Mouse (Mus musculus) MEL (cell line): ENCODE results near the gene Ubl3. TPM values are rescaled to one million over a fixed set of nuclear protein-coding genes. Genes with fewer than 3 reads are reported as not detected.
A peak's percentile ranks its signal among the peaks of the same experiment; 100 is the strongest.

Source experiments
- DNase-seq: peaks from one replicate; pipeline ENCODE4 v3.0.0; 2011; ENCODE audit warnings: low read depth, low spot score
- H3K27ac ChIP-seq: 2 replicates; pipeline ENCODE4 v1.5.1; 2012; ENCODE audit warnings: low read depth, mild to moderate bottlenecking, control low read depth, low read length, moderate library complexity; ENCODE audit not compliant: control insufficient read depth
- H3K27me3 ChIP-seq, 2 experiments: fragments of 150-350 bp in 1 of 2; sonication (generic) in 1 of 2; 2 replicates each; pipeline ENCODE4 v1.6.1; 2012; ENCODE audit warnings: low read length in 2 of 2, mild to moderate bottlenecking in 2 of 2, improper control_type of control experiment in 1 of 2, moderate library complexity in 1 of 2; ENCODE audit not compliant: insufficient read depth in 2 of 2, control insufficient read depth in 1 of 2
- H3K36me3 ChIP-seq, 2 experiments: 2 replicates each; pipeline ENCODE4 v1.6.1; 2012 to 2014; ENCODE audit warnings: low read length in 2 of 2, improper control_type of control experiment in 1 of 2, inconsistent platforms in 1 of 2, mild to moderate bottlenecking in 1 of 2; ENCODE audit not compliant: insufficient read depth in 2 of 2, control insufficient read depth in 1 of 2
- H3K4me1 ChIP-seq, 2 experiments: fragments of 150-350 bp in 1 of 2; sonication (generic) in 1 of 2; 2 replicates each; pipeline ENCODE4 v1.6.1; 2012; ENCODE audit warnings: low read length in 2 of 2, improper control_type of control experiment in 1 of 2, mild to moderate bottlenecking in 1 of 2; ENCODE audit not compliant: insufficient read depth in 2 of 2, control insufficient read depth in 1 of 2
- H3K4me3 ChIP-seq, 2 experiments: fragments of 150-350 bp in 1 of 2; sonication (generic) in 1 of 2; 2 replicates each; pipeline ENCODE4 v1.5.1; 2012; ENCODE audit warnings: low read depth in 2 of 2, low read length in 2 of 2, mild to moderate bottlenecking in 2 of 2, moderate library complexity in 2 of 2, control low read depth in 1 of 2, improper control_type of control experiment in 1 of 2; ENCODE audit not compliant: control insufficient read depth in 1 of 2, insufficient read depth in 1 of 2
- H3K79me2 ChIP-seq: 2 replicates; pipeline ENCODE4 v1.6.1; 2012; ENCODE audit warnings: mild to moderate bottlenecking, low read length, moderate library complexity; ENCODE audit not compliant: control insufficient read depth, poor library complexity, insufficient read depth
- H3K9ac ChIP-seq: 2 replicates; pipeline ENCODE4 v1.6.1; 2012; ENCODE audit warnings: low read depth, mild to moderate bottlenecking, control low read depth, low read length, moderate library complexity; ENCODE audit not compliant: control insufficient read depth, poor library complexity, severe bottlenecking
- H3K9me3 ChIP-seq: fragments of 150-350 bp; sonication (generic); replicated peaks from 2 replicates; pipeline ENCODE4 v1.6.1; 2012; ENCODE audit warnings: mild to moderate bottlenecking, low read length, improper control_type of control experiment, moderate library complexity; ENCODE audit not compliant: insufficient read depth
- BHLHE40 ChIP-seq: IDR thresholded peaks from 2 replicates; pipeline ENCODE4 v1.6.1; 2012; ENCODE audit warnings: low read depth, mild to moderate bottlenecking, inconsistent platforms, low read length, improper control_type of control experiment, borderline replicate concordance
- CHD1 ChIP-seq: IDR thresholded peaks from 2 replicates; pipeline ENCODE4 v1.6.1; 2012; ENCODE audit warnings: low read depth, mild to moderate bottlenecking, inconsistent platforms, low read length, improper control_type of control experiment
- CHD2 ChIP-seq: IDR thresholded peaks from 2 replicates; pipeline ENCODE4 v1.6.1; 2011; ENCODE audit warnings: low read length, improper control_type of control experiment
- CTCF ChIP-seq, 3 experiments: IDR thresholded peaks in 2 of 3; conservative IDR thresholded peaks in 1 of 3; 2 replicates each; pipeline ENCODE4 v1.5.1; 2011 to 2012; ENCODE audit warnings: low read length in 3 of 3, low read depth in 2 of 3, mild to moderate bottlenecking in 2 of 3, improper control_type of control experiment in 1 of 3, inconsistent platforms in 1 of 3, mixed read lengths in 1 of 3, moderate library complexity in 1 of 3; ENCODE audit not compliant: control insufficient read depth in 1 of 3, insufficient read depth in 1 of 3, poor library complexity in 1 of 3, severe bottlenecking in 1 of 3
- E2F4 ChIP-seq: IDR thresholded peaks from 2 replicates; pipeline ENCODE4 v1.6.1; 2011; ENCODE audit warnings: low read depth, low read length, improper control_type of control experiment, borderline replicate concordance
- ELF1 ChIP-seq: IDR thresholded peaks from 2 replicates; pipeline ENCODE4 v1.6.1; 2014; ENCODE audit warnings: low read depth, mild to moderate bottlenecking, inconsistent platforms, low read length, improper control_type of control experiment, moderate library complexity
- ETS1 ChIP-seq: IDR thresholded peaks from 2 replicates; pipeline ENCODE4 v1.6.1; 2012; ENCODE audit warnings: low read depth, mild to moderate bottlenecking, inconsistent platforms, low read length, improper control_type of control experiment, moderate library complexity
- GATA1 ChIP-seq: IDR thresholded peaks from 2 replicates; pipeline ENCODE4 v1.6.1; 2011; ENCODE audit warnings: low read depth, low read length, improper control_type of control experiment
- HCFC1 ChIP-seq: IDR thresholded peaks from 2 replicates; pipeline ENCODE4 v1.6.1; 2012; ENCODE audit warnings: low read depth, mild to moderate bottlenecking, inconsistent platforms, low read length, improper control_type of control experiment, moderate library complexity
- KAT2A ChIP-seq: conservative IDR thresholded peaks from 2 replicates; pipeline ENCODE4 v1.6.1; 2012; ENCODE audit warnings: low read depth, low read length, improper control_type of control experiment, inconsistent platforms
- MAFK ChIP-seq: IDR thresholded peaks from 2 replicates; pipeline ENCODE4 v1.6.1; 2011; ENCODE audit warnings: low read depth, mild to moderate bottlenecking, low read length, improper control_type of control experiment, borderline replicate concordance
- MAX ChIP-seq: IDR thresholded peaks from 2 replicates; pipeline ENCODE4 v1.6.1; 2011; ENCODE audit warnings: low read length, improper control_type of control experiment
- MAZ ChIP-seq: IDR thresholded peaks from 2 replicates; pipeline ENCODE4 v1.6.1; 2012; ENCODE audit warnings: low read depth, mild to moderate bottlenecking, inconsistent platforms, low read length, improper control_type of control experiment
- MEF2A ChIP-seq: IDR thresholded peaks from 2 replicates; pipeline ENCODE4 v1.6.1; 2014; ENCODE audit warnings: low read depth, mild to moderate bottlenecking, inconsistent platforms, low read length, improper control_type of control experiment; ENCODE audit not compliant: poor library complexity, insufficient replicate concordance, severe bottlenecking; ENCODE audit errors: extremely low read depth
- MYB ChIP-seq: IDR thresholded peaks from 2 replicates; pipeline ENCODE4 v1.6.1; 2011; ENCODE audit warnings: mild to moderate bottlenecking, low read depth, low read length, improper control_type of control experiment
- MYC ChIP-seq: IDR thresholded peaks from 2 replicates; pipeline ENCODE4 v1.6.1; 2011; ENCODE audit warnings: low read depth, mild to moderate bottlenecking, low read length, improper control_type of control experiment, moderate library complexity
- NELFE ChIP-seq: IDR thresholded peaks from 2 replicates; pipeline ENCODE4 v1.6.1; 2011; ENCODE audit warnings: low read depth, low read length, improper control_type of control experiment
- NRF1 ChIP-seq: IDR thresholded peaks from 2 replicates; pipeline ENCODE4 v1.6.1; 2014; ENCODE audit warnings: low read depth, mild to moderate bottlenecking, inconsistent platforms, low read length, improper control_type of control experiment, moderate library complexity; ENCODE audit not compliant: poor library complexity, insufficient read depth, severe bottlenecking
- POLR2A ChIP-seq, 2 experiments: IDR thresholded peaks; 2 replicates each; pipeline ENCODE4 v1.6.1; 2011 to 2012; ENCODE audit warnings: low read length in 2 of 2, mild to moderate bottlenecking in 2 of 2, control low read depth in 1 of 2, improper control_type of control experiment in 1 of 2, low read depth in 1 of 2, moderate library complexity in 1 of 2; ENCODE audit not compliant: control insufficient read depth in 1 of 2, insufficient read depth in 1 of 2, poor library complexity in 1 of 2
- POLR2AphosphoS2 ChIP-seq: IDR thresholded peaks from 2 replicates; pipeline ENCODE4 v1.6.1; 2011; ENCODE audit warnings: low read length, improper control_type of control experiment
- POLR2AphosphoS5 ChIP-seq: IDR thresholded peaks from 2 replicates; pipeline ENCODE4 v1.6.1; 2012; ENCODE audit warnings: low read depth, borderline replicate concordance, mild to moderate bottlenecking, inconsistent platforms, low read length, moderate library complexity, mixed read lengths
- RAD21 ChIP-seq: IDR thresholded peaks from 2 replicates; pipeline ENCODE4 v1.6.1; 2011; ENCODE audit warnings: mild to moderate bottlenecking, low read depth, low read length, improper control_type of control experiment
- RCOR1 ChIP-seq: IDR thresholded peaks from 2 replicates; pipeline ENCODE4 v1.6.1; 2012; ENCODE audit warnings: low read depth, mild to moderate bottlenecking, inconsistent platforms, low read length, improper control_type of control experiment
- SMC3 ChIP-seq: IDR thresholded peaks from 2 replicates; pipeline ENCODE4 v1.6.1; 2011; ENCODE audit warnings: low read depth, low read length, improper control_type of control experiment
- TBP ChIP-seq: IDR thresholded peaks from 2 replicates; pipeline ENCODE4 v1.8.0; 2011; ENCODE audit warnings: low read depth, low read length, improper control_type of control experiment
- TCF12 ChIP-seq: IDR thresholded peaks from 2 replicates; pipeline ENCODE4 v1.6.1; 2014; ENCODE audit warnings: low read depth, mild to moderate bottlenecking, inconsistent platforms, low read length, improper control_type of control experiment, moderate library complexity
- USF1 ChIP-seq: IDR thresholded peaks from 2 replicates; pipeline ENCODE4 v1.6.1; 2014; ENCODE audit warnings: low read depth, mild to moderate bottlenecking, inconsistent platforms, low read length, improper control_type of control experiment, moderate library complexity
- USF2 ChIP-seq, 2 experiments: IDR thresholded peaks; 2 replicates each; pipeline ENCODE4 v1.6.1; 2011 to 2012; ENCODE audit warnings: improper control_type of control experiment in 2 of 2, low read length in 2 of 2, borderline replicate concordance in 1 of 2, inconsistent platforms in 1 of 2, low read depth in 1 of 2, mild to moderate bottlenecking in 1 of 2; ENCODE audit not compliant: insufficient read depth in 1 of 2
- ZKSCAN1 ChIP-seq: IDR thresholded peaks from 2 replicates; pipeline ENCODE4 v1.6.1; 2012; ENCODE audit warnings: low read depth, mild to moderate bottlenecking, inconsistent platforms, low read length, improper control_type of control experiment, moderate library complexity
- ZMIZ1 ChIP-seq: IDR thresholded peaks from 2 replicates; pipeline ENCODE4 v1.6.1; 2012; ENCODE audit warnings: low read depth, mild to moderate bottlenecking, inconsistent platforms, low read length, improper control_type of control experiment, moderate library complexity
- ZNF384 ChIP-seq: IDR thresholded peaks from 2 replicates; pipeline ENCODE4 v1.6.1; 2012; ENCODE audit warnings: low read depth, mild to moderate bottlenecking, inconsistent platforms, low read length, improper control_type of control experiment
- polyA plus RNA-seq, 2 experiments: library from polyadenylated mRNA; stranded (reverse) in 1 of 2; unstranded in 1 of 2; fragments of >175 nt in 1 of 2; fragments of >200 nt in 1 of 2; gene quantifications; 2 replicates each; pipeline versions ENCODE4 v1.2.1 to v1.2.4; 2012; ENCODE audit warnings: low replicate concordance in 2 of 2, low read depth in 1 of 2; ENCODE audit not compliant: insufficient read length in 2 of 2, insufficient read depth in 1 of 2, missing spikeins in 1 of 2
- total RNA-seq: library from RNA; depleted of rRNA; stranded (reverse); fragments of 300-350 nt; gene quantifications from 2 replicates; pipeline ENCODE4 v1.2.3, GENCODE M21; 2012

Gene Ubl3
- total and polyA plus RNA-seq, 3 experiments, result 41.0 to 59.0 TPM; not detected in 1

GRCm38 (mm10) chr5:148489724-148490193 lies 62.8 kb downstream of the Ubl3 start (continued):
- TF ChIP-seq CHD2 (no peak), MAFK (no peak), MAZ (no peak), USF2 (IDR thresholded peaks at IDR 0.05; ENCODE audit: borderline replicate concordance in 1 of 2, insufficient read depth in 1 of 2, low read depth in 1 of 2, low read length in 2 of 2) (no peak), E2F4 (no peak), MYB (peak; percentile 32; the same call in 1 of the 2 replicates), MEF2A (no peak)
- TF ChIP-seq, all 39 proteins: peak for 10

- Histone ChIP-seq H3K27me3 (peaks cover 0 to 6% of the 10 kb centered on the region in 2 experiments; a peak in 3 of 4 replicates), H3K4me1 (peaks cover 12 to 24% of the 10 kb centered on the region in 2 experiments), H3K79me2 (peaks cover 2% of the 10 kb centered on the region; the same call in 1 of the 2 replicates), H3K36me3 (peaks cover 0 to 22% of the 10 kb centered on the region in 2 experiments; a peak in 2 of 4 replicates), H3K4me3 (peak overlapping the region; percentile 80 to 85), H3K9ac (peak overlapping the region; percentile 78), H3K27ac (peak overlapping the region; percentile 79), H3K9me3 (no peaks in the 10 kb centered on the region)
- DNase-seq, result peak; percentile 98
- peak; percentile 76 for TF ChIP-seq GATA1
- peak; percentile 55 for TF ChIP-seq ELF1
- TF ChIP-seq ETS1, result peak; percentile 86
- TF ChIP-seq TBP, result peak; percentile 78; the same call in 1 of the 2 replicates
- no peak; the same call in 1 of the 2 replicates for TF ChIP-seq E2F4
- peak; percentile 74; the same call in 1 of the 2 replicates for TF ChIP-seq POLR2AphosphoS5
- TF ChIP-seq RCOR1, result peak; percentile 21; the same call in 1 of the 2 replicates
- TF ChIP-seq MYC, result no peak
- TF ChIP-seq SMC3, result 0 out of 2 replicates have a peak, but pooled peaks have one; percentile 2
- TF ChIP-seq USF1, result no peak
- TF ChIP-seq NRF1, result no peak
- peak; percentile 13 to 92; a peak in 2 of 4 replicates for TF ChIP-seq POLR2A (IDR thresholded peaks at IDR 0.05; ENCODE audit: control insufficient read depth in 1 of 2, insufficient read depth in 1 of 2, low read depth in 1 of 2, low read length in 2 of 2, poor library complexity in 1 of 2)
- TF ChIP-seq CHD1, result no peak; the same call in none of the 2 replicates
- TF ChIP-seq NELFE, result peak; percentile 91
- peak; percentile 75 for TF ChIP-seq HCFC1
- TF ChIP-seq KAT2A, result no peak; the same call in 1 of the 2 replicates
- peak; percentile 45; the same call in 1 of the 2 replicates for TF ChIP-seq TCF12
- TF ChIP-seq CTCF (IDR thresholded peaks at IDR 0.05 in 2 of 3, conservative IDR thresholded peaks at IDR 0.05 in 1 of 3; ENCODE audit: control insufficient read depth in 1 of 3, insufficient read depth in 1 of 3, low read depth in 2 of 3, low read length in 3 of 3, poor library complexity in 1 of 3, severe bottlenecking in 1 of 3), result no peak
- TF ChIP-seq CHD2, result no peak
- peak; percentile 95 for TF ChIP-seq MEF2A
- TF ChIP-seq MAZ, result peak; percentile 82; the same call in 1 of the 2 replicates
- TF ChIP-seq MAX, result no peak
- peak; percentile 89 for TF ChIP-seq ZMIZ1
- 0 out of 2 replicates have a peak, but pooled peaks have one; percentile 8 for TF ChIP-seq ZNF384
- no peak for TF ChIP-seq RAD21
- no peak for TF ChIP-seq BHLHE40
- TF ChIP-seq POLR2AphosphoS2, result peak; percentile 93
- no peak for TF ChIP-seq ZKSCAN1
These were observed 63.5 kb downstream of the Ubl3 start for GRCm38 (mm10) chr5:148488891-148489723.
